Mouse (Mus musculus): ENCODE data around the gene Secisbp2l. TPM values are rescaled to one million over a fixed set of nuclear protein-coding genes. Genes with fewer than 3 reads are reported as not detected.

Gene Secisbp2l
- total RNA-seq (2021) = 10 to 100 TPM; 88.1 to 89.4 TPM

- peak; percentile 89 to 96 for DNase-seq (ENCODE audit: extremely low spot score in 1 of 2, low spot score in 2 of 2)
- intact Hi-C loops (cut with DNase I) = loop anchor here (5.0 kb wide), 1 partner anchor 40 kb away; no protein-coding TSS in a partner anchor
Observed at GRCm38 (mm10) chr2:125782719-125783109, at the start of gene Secisbp2l. TSS of gene Secisbp2l (minus strand) at chr2:125782870.

- DNase-seq (ENCODE audit: extremely low spot score in 1 of 2, low spot score in 2 of 2) = no peak
- intact Hi-C loops (cut with DNase I) = loop anchor here (10.0 kb wide), 1 partner anchor 165 kb away; no protein-coding TSS in a partner anchor
Observed at GRCm38 (mm10) chr2:125829924-125830323, 47.3 kb upstream of the Secisbp2l start.

GRCm38 (mm10) chr2:125827898-125828297 is 45.2 kb upstream of the Secisbp2l start:
- intact Hi-C loops (cut with DNase I) = loop anchor here (10.0 kb wide), 1 partner anchor 163 kb away; no protein-coding TSS in a partner anchor
- no peak for DNase-seq (ENCODE audit: extremely low spot score in 1 of 2, low spot score in 2 of 2)

GRCm38 (mm10) chr2:125826201-125826600 is 43.5 kb upstream of the Secisbp2l start:
- DNase-seq (ENCODE audit: extremely low spot score in 1 of 2, low spot score in 2 of 2) = no peak
- intact Hi-C loops (cut with DNase I) = loop anchor here (10.0 kb wide), 1 partner anchor 161 kb away; no protein-coding TSS in a partner anchor

- intact Hi-C loops (cut with DNase I) = loop anchor here (5.0 to 10.0 kb wide), 2 partner anchors 38 to 156 kb away; partner anchors contain the start of gene Secisbp2l
- no peak for DNase-seq (ENCODE audit: extremely low spot score in 1 of 2, low spot score in 2 of 2)
Observed at GRCm38 (mm10) chr2:125820397-125820796, 37.7 kb upstream of the Secisbp2l start.

- intact Hi-C loops (cut with DNase I) = no loop called here
- no peak for DNase-seq (ENCODE audit: extremely low spot score in 1 of 2, low spot score in 2 of 2)
Observed at GRCm38 (mm10) chr2:125813972-125814595, 31.4 kb upstream of the Secisbp2l start.

- DNase-seq (ENCODE audit: extremely low spot score in 1 of 2, low spot score in 2 of 2) = no peak
Observed at GRCm38 (mm10) chr2:125811332-125811731, 28.7 kb upstream of the Secisbp2l start.

GRCm38 (mm10) chr2:125809551-125809950 is 26.9 kb upstream of the Secisbp2l start:
- intact Hi-C loops (cut with DNase I) = no loop called here
- DNase-seq (ENCODE audit: extremely low spot score in 1 of 2, low spot score in 2 of 2) = peak; percentile 24 to 34

More at GRCm38 (mm10) chr2:125811332-125811731, 28.7 kb upstream of the Secisbp2l start:
- intact Hi-C loops (cut with DNase I) = no loop called here

- intact Hi-C loops (cut with DNase I) = no loop called here
Observed at GRCm38 (mm10) chr2:125805826-125806225, 23.2 kb upstream of the Secisbp2l start.

GRCm38 (mm10) chr2:125801947-125802346 is 19.3 kb upstream of the Secisbp2l start:
- DNase-seq (ENCODE audit: extremely low spot score in 1 of 2, low spot score in 2 of 2) = no peak
- intact Hi-C loops (cut with DNase I) = no loop called here

More at GRCm38 (mm10) chr2:125805826-125806225, 23.2 kb upstream of the Secisbp2l start:
- DNase-seq (ENCODE audit: extremely low spot score in 1 of 2, low spot score in 2 of 2) = no peak

- DNase-seq (ENCODE audit: extremely low spot score in 1 of 2, low spot score in 2 of 2) = no peak
- intact Hi-C loops (cut with DNase I) = no loop called here
Observed at GRCm38 (mm10) chr2:125801038-125801437, 18.4 kb upstream of the Secisbp2l start.

GRCm38 (mm10) chr2:125800428-125800827 is 17.8 kb upstream of the Secisbp2l start:
- DNase-seq (ENCODE audit: extremely low spot score in 1 of 2, low spot score in 2 of 2) = no peak
- intact Hi-C loops (cut with DNase I) = no loop called here

GRCm38 (mm10) chr2:125797872-125798271 is 15.2 kb upstream of the Secisbp2l start:
- intact Hi-C loops (cut with DNase I) = no loop called here
- no peak for DNase-seq (ENCODE audit: extremely low spot score in 1 of 2, low spot score in 2 of 2)

GRCm38 (mm10) chr2:125795118-125795517 is 12.4 kb upstream of the Secisbp2l start:
- intact Hi-C loops (cut with DNase I) = no loop called here

GRCm38 (mm10) chr2:125794166-125794565 is 11.5 kb upstream of the Secisbp2l start:
- intact Hi-C loops (cut with DNase I) = no loop called here
- DNase-seq (ENCODE audit: extremely low spot score in 1 of 2, low spot score in 2 of 2) = no peak

More at GRCm38 (mm10) chr2:125795118-125795517, 12.4 kb upstream of the Secisbp2l start:
- no peak for DNase-seq (ENCODE audit: extremely low spot score in 1 of 2, low spot score in 2 of 2)

GRCm38 (mm10) chr2:125792879-125793261 is 10.2 kb upstream of the Secisbp2l start:
- intact Hi-C loops (cut with DNase I) = no loop called here
- DNase-seq (ENCODE audit: extremely low spot score in 1 of 2, low spot score in 2 of 2) = peak in 1 of 2 experiments; percentile 55

- intact Hi-C loops (cut with DNase I) = no loop called here
- DNase-seq (ENCODE audit: extremely low spot score in 1 of 2, low spot score in 2 of 2) = no peak
Observed at GRCm38 (mm10) chr2:125792144-125792878, 9.6 kb upstream of the Secisbp2l start.

GRCm38 (mm10) chr2:125791485-125791885 is 8.8 kb upstream of the Secisbp2l start:
- intact Hi-C loops (cut with DNase I) = no loop called here
- no peak for DNase-seq (ENCODE audit: extremely low spot score in 1 of 2, low spot score in 2 of 2)

- DNase-seq (ENCODE audit: extremely low spot score in 1 of 2, low spot score in 2 of 2) = no peak
Observed at GRCm38 (mm10) chr2:125790242-125790641, 7.6 kb upstream of the Secisbp2l start.

GRCm38 (mm10) chr2:125789265-125789664 is 6.6 kb upstream of the Secisbp2l start:
- intact Hi-C loops (cut with DNase I) = no loop called here
- DNase-seq (ENCODE audit: extremely low spot score in 1 of 2, low spot score in 2 of 2) = no peak

More at GRCm38 (mm10) chr2:125790242-125790641, 7.6 kb upstream of the Secisbp2l start:
- intact Hi-C loops (cut with DNase I) = no loop called here
